Mouse (Mus musculus) hindbrain, embryonic 10.5 days (tissue): ENCODE measurements at regions not wholly inside any gene's neighbourhood (a gene's known extent, or its start where the extent isn't known, plus 50 kb on each side); places are given as distances from the start of the nearest gene placed in this dataset.

ENCODE experiments used
- DNase-seq: peaks from one replicate; pipeline ENCODE4 v3.0.0-alpha.2; 2017; ENCODE audit warnings: low spot score
- H3K27ac ChIP-seq: fragments of 300-500 bp; sonication (generic); 2 replicates; pipeline ENCODE4 v1.5.1; 2016; ENCODE audit warnings: mild to moderate bottlenecking, moderate library complexity
- H3K27me3 ChIP-seq: fragments of 300-500 bp; sonication (generic); 2 replicates; pipeline ENCODE4 v1.6.1; 2016; ENCODE audit warnings: mild to moderate bottlenecking; ENCODE audit not compliant: poor library complexity, insufficient read depth, severe bottlenecking
- H3K36me3 ChIP-seq: fragments of 300-500 bp; sonication (generic); 2 replicates; pipeline ENCODE4 v1.6.1; 2016; ENCODE audit warnings: mild to moderate bottlenecking, moderate library complexity
- H3K4me1 ChIP-seq: fragments of 300-500 bp; sonication (generic); replicated peaks from 2 replicates; pipeline ENCODE4 v1.6.1; 2016; ENCODE audit warnings: mild to moderate bottlenecking
- H3K4me3 ChIP-seq: fragments of 300-500 bp; sonication (generic); 2 replicates; pipeline ENCODE4 v1.5.1; 2016; ENCODE audit warnings: mild to moderate bottlenecking, moderate library complexity
- H3K9me3 ChIP-seq: fragments of 300-500 bp; sonication (generic); 2 replicates; pipeline ENCODE4 v1.6.1; 2016; ENCODE audit warnings: mild to moderate bottlenecking, moderate library complexity
- WGBS: fragments of 180-500 bp; shearing (Covaris S2); methylation state at CpG from one replicate; pipeline ENCODE4 v1.1.7; 2016; 5-methylcytosine and 5-hydroxymethylcytosine counted together

DNA sequence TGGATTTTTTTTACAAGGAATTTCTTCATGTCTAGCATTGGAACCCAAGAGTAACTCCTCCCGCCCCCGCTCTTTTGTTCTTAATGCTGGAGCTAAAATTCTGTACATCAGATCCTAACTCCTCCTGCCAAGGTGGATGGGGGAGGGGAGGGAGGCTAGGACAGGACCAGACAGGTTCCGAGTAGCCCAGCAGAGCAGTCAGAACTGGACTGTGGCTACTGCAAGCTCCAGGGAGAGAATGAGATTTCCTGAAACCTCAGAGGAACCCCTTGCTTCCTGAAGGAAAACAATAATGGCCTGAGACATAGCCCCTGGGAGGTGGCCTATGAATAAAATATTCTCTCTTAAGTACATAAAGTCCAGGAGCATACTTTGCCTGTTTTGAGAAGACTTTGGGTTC is 653.8 kb downstream of the Zfp706 start:
- WGBS, result 89% methylated on average over 3 of the region's 3 CpGs
- no peak for DNase-seq
- H3K4me1 ChIP-seq, result no peaks in the 10 kb centered on the region

DNA sequence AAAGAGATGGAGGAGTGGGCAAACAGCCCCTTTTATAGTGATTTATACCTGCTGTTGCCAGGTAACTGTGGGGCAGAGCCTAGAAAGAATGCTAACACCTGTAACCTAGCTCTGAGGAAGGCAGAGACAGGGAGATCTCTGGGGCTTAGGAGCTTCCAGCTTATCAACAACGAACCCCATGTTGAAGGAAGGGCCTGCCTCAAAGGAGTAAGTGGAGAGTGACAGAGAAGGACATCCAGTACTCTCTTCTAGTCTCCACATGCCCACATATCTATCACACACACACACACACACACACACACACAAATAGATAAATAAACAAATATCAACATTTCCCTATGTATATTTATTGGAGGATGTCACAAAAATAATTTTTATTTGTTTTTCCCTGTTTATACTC is 654.6 kb downstream of the Zfp706 start:
- Histone ChIP-seq H3K4me3 (no peak overlapping the region), H3K27ac (no peak overlapping the region), H3K9me3 (no peaks in the 10 kb centered on the region), H3K36me3 (no peaks in the 10 kb centered on the region), H3K27me3 (no peaks in the 10 kb centered on the region), H3K4me1 (no peaks in the 10 kb centered on the region)
- DNase-seq, result no peak
- 83% methylated on average over 1 of the region's 1 CpGs for WGBS

More for the DNA sequence above, 653.8 kb downstream of the Zfp706 start:
- no peak overlapping the region for H3K4me3 ChIP-seq
- no peaks in the 10 kb centered on the region for H3K27me3 ChIP-seq
- no peak overlapping the region for H3K27ac ChIP-seq
- H3K9me3 ChIP-seq, result no peaks in the 10 kb centered on the region
- H3K36me3 ChIP-seq, result no peaks in the 10 kb centered on the region

- Histone ChIP-seq H3K27me3 (no peaks in the 10 kb centered on the region), H3K27ac (no peak overlapping the region), H3K4me1 (no peaks in the 10 kb centered on the region), H3K36me3 (no peaks in the 10 kb centered on the region), H3K9me3 (no peaks in the 10 kb centered on the region), H3K4me3 (no peak overlapping the region)
- no peak for DNase-seq
- WGBS, result 68% methylated on average over 3 of the region's 3 CpGs
Measured at GRCm38 (mm10) chr15:36351693-36352092, 655.9 kb downstream of the Zfp706 start.

GRCm38 (mm10) chr15:36348348-36348747 is 659.2 kb downstream of the Zfp706 start:
- Histone ChIP-seq H3K4me3 (no peak overlapping the region), H3K9me3 (no peaks in the 10 kb centered on the region)
- 89% methylated on average over 5 of the region's 5 CpGs for WGBS

GRCm38 (mm10) chr15:36347333-36347845 is 660.2 kb downstream of the Zfp706 start:
- WGBS, result 84% methylated on average over 4 of the region's 4 CpGs
- Histone ChIP-seq H3K9me3 (no peaks in the 10 kb centered on the region), H3K27ac (no peak overlapping the region), H3K4me1 (no peaks in the 10 kb centered on the region), H3K4me3 (no peak overlapping the region), H3K27me3 (no peaks in the 10 kb centered on the region), H3K36me3 (no peaks in the 10 kb centered on the region)
- no peak for DNase-seq

More at GRCm38 (mm10) chr15:36348348-36348747, 659.2 kb downstream of the Zfp706 start:
- Histone ChIP-seq H3K27ac (no peak overlapping the region), H3K27me3 (no peaks in the 10 kb centered on the region), H3K36me3 (no peaks in the 10 kb centered on the region), H3K4me1 (no peaks in the 10 kb centered on the region)
- DNase-seq, result no peak

GRCm38 (mm10) chr15:36346126-36346525 is 661.4 kb downstream of the Zfp706 start:
- H3K4me1 ChIP-seq, result no peaks in the 10 kb centered on the region
- H3K27me3 ChIP-seq, result no peaks in the 10 kb centered on the region
- no peaks in the 10 kb centered on the region for H3K36me3 ChIP-seq
- WGBS, result 87% methylated on average over 5 of the region's 5 CpGs
- no peak for DNase-seq
- H3K9me3 ChIP-seq, result no peaks in the 10 kb centered on the region
- no peak overlapping the region for H3K27ac ChIP-seq
- no peak overlapping the region for H3K4me3 ChIP-seq

DNA sequence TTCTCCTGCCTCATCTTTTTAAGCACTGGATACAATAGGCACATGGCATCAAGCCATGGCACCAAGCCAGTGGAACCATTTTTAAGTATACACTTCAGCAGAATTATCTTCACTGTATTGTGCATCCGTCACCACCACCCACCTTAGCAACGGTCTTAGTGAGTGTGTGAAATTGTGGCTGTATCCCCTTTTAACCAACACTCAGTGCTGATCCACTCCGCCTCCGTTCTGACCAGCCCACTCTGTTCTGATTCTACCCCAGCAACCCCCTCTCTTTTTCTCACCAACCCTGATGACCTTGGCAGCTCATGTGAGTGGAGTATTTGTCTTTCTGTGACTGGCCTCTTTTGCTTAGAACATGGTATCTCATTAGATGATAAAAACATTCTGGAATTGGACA is 662.2 kb downstream of the Zfp706 start:
- no peak overlapping the region for H3K4me3 ChIP-seq
- 96% methylated on average over 4 of the region's 4 CpGs for WGBS
- DNase-seq, result no peak

GRCm38 (mm10) chr15:36339971-36340550 is 667.5 kb downstream of the Zfp706 start:
- WGBS, result 85% methylated on average over 5 of the region's 5 CpGs
- no peak overlapping the region for H3K4me3 ChIP-seq
- no peaks in the 10 kb centered on the region for H3K36me3 ChIP-seq
- no peaks in the 10 kb centered on the region for H3K4me1 ChIP-seq
- DNase-seq, result no peak
- no peaks in the 10 kb centered on the region for H3K9me3 ChIP-seq
- no peak overlapping the region for H3K27ac ChIP-seq
- no peaks in the 10 kb centered on the region for H3K27me3 ChIP-seq

More for the DNA sequence above, 662.2 kb downstream of the Zfp706 start:
- no peak overlapping the region for H3K27ac ChIP-seq
- H3K36me3 ChIP-seq, result no peaks in the 10 kb centered on the region
- H3K27me3 ChIP-seq, result no peaks in the 10 kb centered on the region
- no peaks in the 10 kb centered on the region for H3K9me3 ChIP-seq
- H3K4me1 ChIP-seq, result no peaks in the 10 kb centered on the region

GRCm38 (mm10) chr15:36338766-36339165 is 668.8 kb downstream of the Zfp706 start:
- WGBS, result 91% methylated on average over 2 of the region's 2 CpGs
- no peak overlapping the region for H3K27ac ChIP-seq
- H3K4me3 ChIP-seq, result no peak overlapping the region
- DNase-seq, result no peak
- no peaks in the 10 kb centered on the region for H3K36me3 ChIP-seq
- H3K9me3 ChIP-seq, result no peaks in the 10 kb centered on the region
- no peaks in the 10 kb centered on the region for H3K27me3 ChIP-seq
- no peaks in the 10 kb centered on the region for H3K4me1 ChIP-seq

GRCm38 (mm10) chr15:36336857-36337256 is 670.7 kb downstream of the Zfp706 start:
- H3K9me3 ChIP-seq, result no peaks in the 10 kb centered on the region
- no peak for DNase-seq
- no peaks in the 10 kb centered on the region for H3K27me3 ChIP-seq
- H3K36me3 ChIP-seq, result no peaks in the 10 kb centered on the region
- no peaks in the 10 kb centered on the region for H3K4me1 ChIP-seq
- 72% methylated on average over 2 of the region's 2 CpGs for WGBS
- H3K27ac ChIP-seq, result no peak overlapping the region
- H3K4me3 ChIP-seq, result no peak overlapping the region

DNA sequence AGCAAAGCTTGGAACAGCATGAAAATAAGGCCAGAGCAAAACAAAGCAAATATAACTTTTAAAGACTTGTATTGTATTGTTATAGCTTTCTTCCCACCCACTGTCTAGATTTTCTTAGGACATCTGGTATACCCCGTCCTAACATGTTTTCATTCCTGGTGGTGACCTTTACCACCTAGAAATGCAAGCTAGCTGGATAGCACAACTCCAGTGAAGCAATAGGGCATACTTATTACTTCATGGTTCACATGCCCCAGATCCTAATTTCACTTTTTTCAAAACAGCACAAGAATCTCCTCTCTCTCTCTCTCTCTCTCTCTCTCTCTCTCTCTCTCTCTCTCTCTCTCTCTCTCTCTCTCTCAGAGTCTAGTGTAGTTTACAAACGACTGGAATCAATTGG is 672.5 kb downstream of the Zfp706 start:
- no peak for DNase-seq
- Histone ChIP-seq H3K4me1 (no peaks in the 10 kb centered on the region), H3K4me3 (no peak overlapping the region), H3K9me3 (no peaks in the 10 kb centered on the region), H3K27ac (no peak overlapping the region), H3K27me3 (no peaks in the 10 kb centered on the region), H3K36me3 (no peaks in the 10 kb centered on the region)
- WGBS, result 78% methylated on average over 2 of the region's 2 CpGs

DNA sequence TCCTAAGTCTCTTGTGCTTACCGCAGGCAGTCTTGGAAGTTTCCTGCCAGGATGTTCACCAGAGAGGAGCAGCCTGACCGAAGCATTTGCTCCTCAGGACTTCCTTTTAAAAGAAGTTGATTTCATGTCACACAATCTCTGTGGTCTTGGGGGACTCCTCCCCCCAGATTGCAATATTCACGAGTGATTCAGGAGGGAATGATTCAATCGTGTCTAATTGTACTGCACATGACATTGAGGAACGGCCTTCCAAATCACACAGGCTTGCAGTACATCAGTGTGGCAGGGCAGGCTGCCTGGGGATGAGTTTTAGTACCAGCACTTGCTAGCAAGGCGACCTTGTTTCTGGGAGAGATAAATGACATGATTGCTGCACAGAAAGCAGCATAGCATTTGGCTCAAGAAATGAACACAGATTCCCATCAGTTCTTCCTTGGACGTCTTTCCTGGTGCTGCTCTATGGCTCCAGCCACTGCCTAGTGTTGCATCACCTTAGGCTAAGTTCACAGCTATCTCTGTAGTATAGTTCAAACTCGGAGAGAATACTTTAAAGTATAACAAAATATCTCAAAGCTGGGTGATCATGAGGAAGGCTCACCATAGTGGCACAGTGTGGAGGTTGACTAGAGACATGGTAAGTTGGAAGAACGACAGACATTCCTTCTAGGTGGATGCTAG is 673.0 kb downstream of the Zfp706 start:
- DNase-seq, result no peak
- Histone ChIP-seq H3K27me3 (no peaks in the 10 kb centered on the region), H3K4me3 (no peak overlapping the region), H3K9me3 (no peaks in the 10 kb centered on the region), H3K4me1 (no peaks in the 10 kb centered on the region), H3K36me3 (no peaks in the 10 kb centered on the region), H3K27ac (no peak overlapping the region)
- 87% methylated on average over 9 of the region's 9 CpGs for WGBS

DNA sequence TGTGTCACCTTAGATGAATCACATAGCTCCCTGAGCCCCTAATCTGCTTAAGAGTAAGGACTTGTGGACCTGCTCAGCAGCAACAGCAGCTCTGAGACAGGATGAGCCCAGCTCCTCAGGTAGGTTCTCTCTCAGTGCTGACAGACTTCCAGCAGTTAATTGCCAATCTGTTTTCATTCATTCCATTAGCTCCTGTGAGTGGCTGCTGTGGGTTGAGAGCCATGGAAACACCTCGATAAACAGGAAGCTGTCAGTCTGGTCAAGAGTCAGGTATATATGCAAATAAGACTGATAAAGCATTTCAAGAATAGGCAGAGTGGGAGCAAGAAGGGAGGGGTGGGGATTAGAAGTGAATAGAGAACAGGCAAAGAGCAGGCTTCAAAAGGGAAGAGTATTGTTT is 673.7 kb downstream of the Zfp706 start:
- Histone ChIP-seq H3K27me3 (no peaks in the 10 kb centered on the region), H3K36me3 (no peaks in the 10 kb centered on the region), H3K27ac (no peak overlapping the region), H3K4me3 (no peak overlapping the region), H3K9me3 (no peaks in the 10 kb centered on the region), H3K4me1 (no peaks in the 10 kb centered on the region)
- WGBS, result 86% methylated on average over 1 of the region's 1 CpGs
- no peak for DNase-seq
